Mouse (Mus musculus) bone marrow, adult 2 months (tissue): Measurements from ENCODE around the gene Hspa4.
"Not testable (repeated sequence)": the region's sequence is repeated elsewhere in the genome, so short reads cannot be mapped to it uniquely, and the experiment has no call there.

Source experiments
- CTCF ChIP-seq: fragments of 200-500 bp; IDR thresholded peaks from 2 replicates; pipeline ENCODE4 v1.5.1; 2011; ENCODE audit warnings: low read length, control low read depth; ENCODE audit not compliant: control insufficient read depth, insufficient read depth
- POLR2A ChIP-seq: fragments of 200-500 bp; IDR thresholded peaks from 2 replicates; pipeline ENCODE4 v1.6.1; 2011; ENCODE audit warnings: low read depth, mild to moderate bottlenecking, control low read depth, low read length, borderline replicate concordance; ENCODE audit not compliant: control insufficient read depth

DNA sequence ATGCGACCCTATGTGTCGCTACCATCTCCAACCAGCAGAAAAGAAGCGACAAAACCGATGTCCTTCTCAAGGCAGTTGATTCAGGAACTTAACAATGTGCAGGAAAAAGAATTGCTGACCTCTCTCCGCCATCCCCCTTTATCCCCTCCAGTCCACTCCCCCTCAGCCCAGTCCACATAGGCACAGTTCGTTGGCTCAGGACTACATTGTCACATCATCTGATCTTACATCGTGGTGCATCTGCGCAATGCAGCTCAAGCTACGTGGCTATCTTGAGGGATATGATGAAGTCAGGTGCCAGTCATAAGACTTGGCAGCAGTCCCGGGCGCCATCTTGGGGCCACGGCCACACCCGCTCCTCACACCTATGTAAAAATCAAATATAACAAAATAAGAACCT is 19.6 kb upstream of the Hspa4 start:
- not testable (repeated sequence) for TF ChIP-seq POLR2A, CTCF
